Mouse (Mus musculus) urinary bladder, adult 2 months (tissue): ENCODE data around the gene Rictor. TPM values are rescaled to one million over a fixed set of nuclear protein-coding genes. Genes with fewer than 3 reads are reported as not detected.

Source experiments
- DNase-seq: peaks from one replicate; pipeline ENCODE4 v3.0.0; 2022; ENCODE audit warnings: low spot score
- polyA plus RNA-seq: library from polyadenylated mRNA; depleted of rRNA; stranded (reverse); fragments of >200 nt; gene quantifications from 2 replicates; pipeline ENCODE4 v1.2.3, GENCODE M21; 2012; rRNA removed

Rictor gene
- polyA plus RNA-seq, result 11.5 and 11.7 TPM in 2 replicates

DNA sequence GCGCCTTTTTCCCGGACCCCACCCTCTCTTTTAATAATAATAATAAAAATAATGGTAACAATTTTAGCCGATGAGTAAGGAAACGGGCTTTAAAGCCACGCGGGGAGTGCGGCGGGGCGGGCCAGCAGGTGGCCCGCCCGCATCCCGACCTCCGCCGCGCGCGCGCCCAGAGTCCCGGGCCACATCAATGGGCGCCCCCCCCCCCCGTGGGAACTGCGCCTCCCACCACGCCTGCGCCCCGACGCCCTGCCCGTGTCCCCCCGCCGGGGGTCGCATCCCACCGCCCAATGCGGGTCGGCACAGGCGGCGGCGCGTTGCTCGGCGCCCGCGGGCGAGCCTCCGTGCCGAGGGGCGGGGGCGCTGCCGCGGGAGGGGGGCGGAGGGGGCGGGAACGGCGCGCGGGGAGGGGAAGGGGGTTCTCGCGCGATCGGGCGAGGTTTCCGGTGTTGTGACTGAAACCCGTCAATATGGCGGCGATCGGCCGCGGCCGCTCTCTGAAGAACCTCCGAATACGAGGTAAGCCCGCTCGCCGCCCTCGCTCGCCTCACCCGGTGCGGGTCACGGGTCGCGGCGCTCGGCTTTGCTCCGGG is at the start of gene Rictor:
Gene Rictor, plus strand, starts transcription at position 444 of the 590 bp plus-strand sequence.
- DNase-seq, result peak; percentile 78

DNA sequence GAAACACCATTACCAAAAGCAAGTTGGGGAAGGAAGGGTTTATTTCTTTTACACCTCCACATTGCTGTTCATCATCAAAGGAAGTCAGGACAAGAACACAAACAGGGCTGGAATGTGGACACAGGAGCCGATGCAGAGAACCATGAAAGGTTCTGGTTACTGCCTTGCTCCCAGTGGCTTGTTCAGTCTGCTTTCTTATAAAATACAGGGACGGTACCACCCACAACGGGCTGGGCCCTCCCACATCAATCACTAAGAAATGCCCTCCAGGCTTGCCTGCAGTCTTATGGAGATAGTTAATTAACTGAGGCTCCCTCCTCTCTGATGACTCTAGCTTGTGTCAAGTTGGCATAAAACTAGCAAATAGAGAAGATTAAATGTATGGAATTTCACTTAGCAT is 46.2 kb upstream of the Rictor start:
- no peak for DNase-seq

DNA sequence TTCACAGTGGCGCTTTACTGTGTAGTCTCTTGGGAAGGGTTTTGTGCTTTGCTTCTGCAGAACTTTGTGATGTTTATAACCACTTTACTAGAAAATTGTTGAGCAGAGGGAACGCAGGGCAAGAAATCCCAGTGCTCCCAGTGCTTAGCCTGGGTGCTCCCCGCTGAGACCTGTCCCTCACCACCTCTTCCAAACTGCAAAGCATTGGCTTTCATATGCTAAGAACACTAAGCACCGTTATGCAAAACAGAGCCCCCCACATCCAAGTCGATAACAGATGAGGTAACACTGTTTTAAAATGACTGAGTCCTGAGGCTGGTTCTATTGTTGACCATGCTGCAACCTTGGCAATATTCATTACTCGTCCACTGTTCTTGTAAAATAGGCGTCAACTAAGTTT is 44.2 kb upstream of the Rictor start:
- no peak for DNase-seq

DNA sequence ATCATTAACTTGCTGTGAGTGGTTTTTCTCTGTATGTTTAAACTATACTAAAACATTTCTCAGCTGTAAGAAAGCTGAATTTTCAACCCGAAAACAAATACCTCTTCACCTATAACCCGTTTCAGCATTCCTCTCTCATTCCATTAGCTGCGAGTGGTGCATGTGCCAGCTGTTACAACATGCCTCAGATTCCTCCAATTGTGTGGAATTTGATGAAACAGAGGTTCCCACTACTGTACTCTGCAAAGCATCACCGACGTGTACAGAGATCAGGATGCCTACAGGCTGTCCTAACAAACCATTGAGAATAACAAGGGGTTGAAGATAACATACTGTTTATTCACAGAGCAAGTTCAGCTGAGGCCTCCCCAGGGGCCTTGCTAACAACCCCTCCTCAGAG is 42.1 kb upstream of the Rictor start:
- DNase-seq, result no peak

DNA sequence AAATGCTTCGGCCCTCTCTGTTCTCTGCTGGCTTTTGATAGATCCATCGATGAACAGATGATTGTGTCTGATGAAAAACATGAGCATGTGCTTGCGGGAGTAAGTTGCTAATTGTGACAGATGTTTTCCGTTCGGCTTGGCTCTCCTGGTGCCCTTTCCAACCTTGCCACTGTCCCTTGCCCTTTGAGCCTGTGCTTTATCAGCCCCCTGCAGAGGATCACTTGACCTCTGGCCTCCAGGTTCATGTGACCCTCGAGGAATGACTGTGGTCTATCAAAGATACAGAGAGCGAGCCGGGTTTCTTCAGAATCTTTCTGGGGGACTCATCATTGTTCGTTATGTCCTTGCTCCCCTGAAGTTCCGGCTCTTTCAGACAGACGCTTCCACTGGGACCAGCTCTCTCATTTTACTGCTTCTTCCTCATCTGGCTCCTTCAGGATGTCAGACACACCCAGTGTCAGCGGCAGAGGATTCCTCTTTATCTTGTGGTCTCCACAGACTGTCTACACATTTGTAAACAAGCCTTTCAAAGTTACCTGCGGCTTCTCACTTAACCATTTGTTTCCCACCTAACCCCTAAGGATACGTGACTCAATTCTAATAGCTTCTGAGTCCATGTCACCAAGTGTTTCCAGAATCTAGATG is 39.3 kb upstream of the Rictor start:
- no peak for DNase-seq

DNA sequence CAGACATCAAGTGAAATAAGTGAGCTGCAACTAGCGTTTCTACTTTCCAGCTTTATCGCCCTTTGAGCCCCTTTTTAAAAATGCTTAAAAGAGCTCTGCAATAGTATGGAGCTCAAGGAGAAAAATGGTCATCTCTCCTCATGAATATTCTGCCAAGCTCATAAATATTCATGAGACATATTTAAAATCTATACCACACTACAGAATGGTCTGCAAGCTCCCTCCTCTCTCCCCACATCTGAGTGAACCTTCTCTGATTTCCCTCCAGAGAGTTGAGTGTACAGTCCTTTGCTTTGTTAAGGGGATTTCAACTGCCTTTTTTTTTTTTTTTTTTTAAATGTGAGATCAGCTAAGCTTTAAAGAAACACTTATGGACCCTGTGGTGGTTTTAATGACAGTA is 29.7 kb upstream of the Rictor start:
- DNase-seq, result no peak

DNA sequence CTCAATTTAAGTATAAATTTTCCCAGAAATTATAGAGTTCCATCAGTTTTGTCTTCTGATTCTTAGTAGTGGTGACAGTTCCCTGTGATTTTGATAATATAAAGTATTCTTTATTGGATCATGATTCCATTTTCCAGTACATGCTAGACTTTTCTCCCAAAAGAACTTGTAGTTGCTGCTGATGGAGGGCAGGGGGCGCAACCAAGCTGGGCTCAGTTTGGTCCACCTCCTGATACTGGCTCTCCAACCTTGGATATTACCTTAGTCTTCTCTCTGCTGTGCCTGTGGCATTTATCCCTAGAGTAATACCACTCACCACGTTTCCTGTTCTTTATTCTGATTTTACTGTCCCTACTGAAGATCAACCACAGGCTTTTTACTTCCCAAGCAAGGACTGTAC is 6.0 kb upstream of the Rictor start:
- DNase-seq, result no peak

DNA sequence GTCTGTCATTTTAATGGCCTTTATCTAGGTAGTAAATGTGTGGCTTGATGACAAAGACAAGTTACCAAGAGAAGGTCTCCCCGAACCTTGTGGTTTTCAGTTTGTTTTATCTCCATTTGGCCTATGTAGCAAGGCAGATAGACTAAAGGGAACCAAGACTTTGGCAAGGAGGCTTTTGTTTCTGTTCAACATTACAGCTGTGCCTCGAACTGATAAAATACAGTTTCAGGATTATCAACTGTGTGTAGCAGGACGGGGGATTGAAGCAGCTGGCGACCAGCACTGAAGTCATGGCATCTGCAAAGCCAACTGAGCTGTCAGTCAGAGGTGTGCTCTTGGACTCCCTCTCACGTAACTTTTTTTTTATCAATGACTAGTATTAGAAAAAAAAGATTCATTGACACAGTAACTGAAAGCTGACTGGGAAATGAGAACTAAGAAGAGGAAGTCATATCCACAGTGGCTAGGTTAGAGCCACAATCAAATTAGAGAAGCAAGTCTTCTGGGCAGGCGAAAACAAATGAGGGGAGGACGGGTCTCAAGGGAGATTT is 2.8 kb upstream of the Rictor start:
- no peak for DNase-seq

DNA sequence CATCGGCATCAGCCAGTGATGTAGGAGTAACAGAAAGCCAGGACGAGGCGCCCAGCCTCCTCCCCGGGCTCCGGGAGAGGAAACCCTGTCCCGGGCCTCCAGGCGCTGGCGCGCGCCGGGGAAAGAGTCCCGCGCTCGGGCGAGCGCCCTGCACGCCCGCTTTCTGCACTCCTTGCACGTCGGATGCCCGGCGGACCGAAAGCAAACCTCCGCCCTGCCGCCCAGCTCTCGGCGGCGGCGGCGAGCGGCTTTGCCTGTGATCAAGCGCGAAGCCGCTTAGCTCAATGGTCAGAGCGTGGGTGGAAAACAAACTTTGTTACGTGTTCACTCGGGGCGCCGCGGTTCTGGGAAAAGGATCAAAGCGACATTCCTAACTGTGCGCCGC is 636 bp upstream of the Rictor start:
- DNase-seq, result peak; percentile 57

DNA sequence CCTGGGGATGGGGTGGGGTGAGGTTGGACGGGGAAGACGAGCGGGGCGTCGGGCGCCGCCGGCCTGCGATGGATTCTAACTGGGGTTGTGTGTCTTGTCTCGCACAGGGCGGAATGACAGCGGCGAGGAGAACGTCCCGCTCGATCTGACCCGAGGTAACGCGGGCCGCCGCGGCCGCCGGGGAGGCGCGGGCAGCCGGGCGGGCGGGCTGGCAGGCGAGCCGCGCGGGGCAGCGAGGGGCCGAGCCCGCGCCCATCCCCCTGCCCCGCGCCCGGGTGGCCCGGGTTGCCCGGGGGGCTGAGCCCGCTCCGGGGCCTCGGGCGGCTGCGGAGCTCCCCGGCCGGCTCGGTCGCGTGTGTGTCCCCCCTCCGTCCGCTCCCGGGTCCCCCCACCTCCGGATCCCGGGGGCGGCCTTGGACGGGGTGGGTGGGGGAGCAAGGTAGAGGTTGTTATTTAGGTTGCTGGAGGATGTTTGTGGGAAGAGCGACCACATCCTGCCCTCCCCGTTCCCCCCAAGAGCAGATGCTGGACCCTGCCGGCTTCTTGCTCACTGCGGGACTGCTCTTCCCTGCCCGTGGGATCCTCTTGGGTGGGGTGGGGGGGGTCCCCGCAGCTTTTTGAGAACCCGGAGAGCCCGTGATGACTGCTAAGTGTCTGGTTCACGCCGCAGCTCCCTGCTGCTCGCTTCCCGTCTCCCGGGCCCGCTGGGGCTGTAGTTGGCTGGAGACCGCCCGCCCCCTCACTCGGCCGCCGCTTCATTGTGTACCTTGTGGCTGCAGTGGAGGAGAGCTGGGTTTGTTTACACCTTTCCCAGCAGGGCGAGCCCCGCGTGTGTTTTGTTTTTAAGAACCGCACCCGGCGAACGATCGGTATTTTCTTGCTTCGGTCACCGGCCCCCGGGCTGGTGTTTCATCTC is 605 bp downstream of the Rictor start:
- DNase-seq, result peak; percentile 42

DNA sequence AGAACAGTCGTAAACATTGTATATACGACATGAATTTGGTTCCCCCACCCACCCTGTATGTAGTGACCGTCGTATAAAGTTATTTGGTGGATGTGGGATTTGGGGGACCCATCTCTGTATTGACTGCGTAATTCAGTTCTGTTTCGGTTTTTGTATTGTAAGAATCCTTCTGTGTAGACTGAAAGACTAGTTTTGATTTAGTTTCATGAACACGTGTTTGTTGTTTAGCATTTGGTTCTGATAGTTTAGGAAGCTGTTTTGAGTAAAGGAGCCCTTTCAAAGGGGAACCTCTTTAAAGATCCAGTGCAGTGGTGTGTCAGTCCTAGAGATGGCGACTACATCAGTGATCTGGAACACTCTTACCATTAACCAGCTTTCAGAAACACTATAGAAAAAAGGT is 1.4 kb downstream of the Rictor start:
- no peak for DNase-seq

DNA sequence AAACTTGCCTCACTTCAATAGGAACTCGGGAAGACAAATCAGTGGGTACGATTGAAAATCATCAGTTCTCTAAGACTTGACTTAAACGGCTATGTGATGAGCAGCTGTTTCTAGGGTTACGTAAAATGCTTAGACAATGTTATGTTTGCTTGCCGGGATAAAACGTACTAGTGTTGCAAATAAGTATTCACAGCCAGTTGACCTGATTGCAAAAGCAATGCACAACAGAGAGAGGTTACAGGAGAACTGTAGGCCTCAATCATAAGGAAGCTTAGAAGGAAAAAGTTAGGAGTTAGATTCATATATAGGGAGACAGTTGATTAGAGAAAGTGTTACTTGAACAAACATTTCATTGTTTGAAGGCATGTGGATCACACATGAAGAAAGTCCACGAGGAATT is 2.2 kb downstream of the Rictor start:
- DNase-seq, result no peak

DNA sequence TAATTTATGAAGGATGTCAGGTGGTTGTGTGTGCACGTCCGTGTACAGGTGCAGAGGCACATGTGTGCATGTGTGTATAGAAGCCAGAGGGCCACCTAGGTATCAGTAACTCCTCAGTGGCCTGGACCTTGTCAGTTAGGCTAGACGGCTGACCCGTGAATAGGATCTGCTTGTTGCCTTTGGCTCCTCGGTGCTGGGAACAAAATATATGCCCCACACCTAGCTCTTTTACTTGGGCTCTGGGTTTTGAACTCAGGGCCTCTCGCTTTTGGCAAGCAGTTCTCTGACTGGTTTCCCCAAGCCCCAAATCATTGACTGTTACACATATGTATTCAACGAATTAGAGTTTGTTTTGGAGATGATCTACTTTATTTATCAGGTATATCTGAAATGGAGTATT is 3.0 kb downstream of the Rictor start:
- DNase-seq, result no peak

DNA sequence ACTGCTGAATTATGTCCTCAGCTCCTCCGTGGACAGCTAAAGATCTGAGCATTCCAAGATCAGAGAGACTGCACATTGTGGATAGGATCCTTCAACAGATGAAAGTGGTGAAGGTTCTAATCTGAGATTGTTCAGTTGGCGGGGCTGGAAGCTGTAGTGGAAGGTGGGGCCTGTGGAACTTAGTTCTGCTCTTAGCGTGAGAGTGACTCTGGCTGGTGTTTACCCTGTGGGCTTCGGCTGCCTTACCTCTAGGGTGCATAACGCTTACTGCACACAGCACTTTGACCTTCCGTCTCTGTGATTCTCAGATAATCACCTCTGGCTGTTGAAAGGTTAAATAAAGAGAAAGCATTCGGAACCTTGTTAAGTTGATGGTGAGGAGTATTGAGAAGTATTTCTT is 6.6 kb downstream of the Rictor start:
- DNase-seq, result no peak

DNA sequence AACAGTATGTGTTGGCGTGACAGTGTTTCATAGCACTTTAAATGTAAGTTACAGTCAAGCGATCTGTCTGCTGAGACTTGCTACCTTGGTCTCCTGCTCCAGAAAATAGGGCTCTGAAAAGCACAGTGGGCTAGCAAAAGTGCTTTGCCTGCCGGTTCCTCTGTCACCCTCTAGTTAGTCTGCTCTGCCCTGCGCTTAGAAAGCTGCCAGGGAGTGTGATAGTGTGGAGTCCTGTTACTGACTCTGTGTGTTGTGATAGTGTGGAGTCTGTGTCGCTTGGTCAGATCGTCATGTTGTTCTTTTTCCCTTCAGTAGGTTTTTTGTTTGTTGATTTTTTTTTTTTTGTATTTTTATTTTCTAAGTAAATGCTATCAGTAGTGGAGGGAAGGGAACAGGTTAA is 7.1 kb downstream of the Rictor start:
- no peak for DNase-seq

DNA sequence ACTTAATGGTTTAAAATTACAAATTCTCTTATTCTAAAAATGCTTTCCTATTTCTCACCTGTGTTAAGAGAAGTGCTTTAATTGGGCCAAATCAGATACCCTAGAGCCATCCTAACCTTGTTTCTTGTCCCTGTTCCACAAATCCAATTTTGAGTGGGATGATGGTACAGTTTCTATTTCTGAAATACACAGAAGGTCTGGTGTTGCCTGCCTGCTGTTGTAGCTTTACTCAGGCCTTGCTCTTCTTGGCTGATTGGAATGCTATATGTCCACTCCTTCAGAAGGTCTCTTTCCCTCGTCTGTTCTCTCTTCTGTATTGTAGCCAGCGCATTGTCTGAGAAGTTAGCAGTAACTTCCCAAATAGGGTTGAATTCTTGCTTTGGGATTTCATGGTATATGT is 13.2 kb downstream of the Rictor start:
- DNase-seq, result no peak

DNA sequence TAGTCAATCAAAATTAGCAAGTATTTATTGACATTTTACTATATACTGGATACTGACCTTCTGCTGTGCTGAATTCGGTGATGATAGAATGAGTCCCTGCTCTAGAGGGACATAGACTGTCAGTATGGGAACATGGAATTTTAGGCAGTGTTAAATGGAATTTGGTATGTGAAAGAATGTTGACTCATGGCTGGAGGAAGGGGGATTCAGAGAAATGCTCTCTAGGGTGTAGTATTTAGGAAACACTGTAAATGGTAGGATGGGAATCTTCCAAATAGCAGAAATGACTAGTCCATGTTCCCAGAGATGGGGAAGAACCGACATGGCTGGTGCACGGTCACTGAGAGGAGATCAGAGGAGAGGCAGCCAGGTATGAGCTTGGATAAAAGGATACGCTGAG is 13.6 kb downstream of the Rictor start:
- DNase-seq, result no peak

DNA sequence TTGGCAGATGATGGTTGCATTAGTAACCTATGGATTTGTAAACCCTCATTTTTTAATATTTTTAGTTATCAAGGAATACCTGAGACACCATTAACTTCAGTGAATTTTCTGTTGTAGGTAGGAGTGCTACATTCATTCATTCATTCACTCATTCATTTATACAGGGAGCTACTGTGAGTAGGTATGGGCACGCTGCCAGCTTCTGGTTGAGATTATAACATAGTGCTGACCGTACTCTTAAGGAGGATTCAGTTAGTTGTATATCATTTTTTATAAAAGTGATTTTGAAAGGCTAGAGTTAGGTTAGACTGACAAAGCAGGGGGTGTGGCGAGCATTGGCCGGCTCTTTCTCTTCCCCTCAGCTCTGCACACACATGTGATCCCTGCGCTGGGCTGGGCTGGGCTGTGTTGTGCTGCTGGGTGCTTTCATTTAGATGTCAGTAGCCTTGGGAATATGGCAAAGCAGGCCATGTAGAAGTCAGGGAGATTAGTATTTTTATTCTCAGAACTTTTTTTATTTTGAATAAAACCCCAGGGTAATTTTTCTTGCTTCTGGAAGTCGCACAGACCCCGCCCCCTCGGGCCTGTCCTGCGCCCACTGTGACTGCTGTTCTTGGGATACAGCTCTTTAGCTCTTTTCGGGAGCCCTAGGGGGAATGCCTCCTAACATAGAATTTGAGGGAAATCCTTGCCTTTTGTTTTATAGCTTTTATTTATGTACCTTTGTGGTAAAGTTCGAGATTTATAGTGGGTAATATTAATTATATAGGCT is 14.4 kb downstream of the Rictor start:
- DNase-seq, result no peak

DNA sequence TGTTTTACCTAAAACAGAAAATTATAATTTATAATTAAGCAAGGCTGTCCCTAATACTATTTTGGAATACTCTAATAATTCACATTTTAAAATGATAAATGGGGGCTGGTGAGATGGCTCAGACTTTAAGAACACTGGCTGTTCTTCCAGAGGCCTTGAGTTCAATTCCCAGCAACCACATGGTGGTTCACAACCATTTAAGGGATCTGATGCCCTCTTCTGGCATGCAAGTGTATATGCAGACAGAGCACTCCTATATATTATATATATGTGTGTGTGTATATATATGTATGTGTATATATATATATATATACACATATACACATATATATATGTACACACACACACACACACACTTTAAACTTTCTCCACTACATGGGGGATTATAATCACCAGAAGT is 15.2 kb downstream of the Rictor start:
- no peak for DNase-seq

DNA sequence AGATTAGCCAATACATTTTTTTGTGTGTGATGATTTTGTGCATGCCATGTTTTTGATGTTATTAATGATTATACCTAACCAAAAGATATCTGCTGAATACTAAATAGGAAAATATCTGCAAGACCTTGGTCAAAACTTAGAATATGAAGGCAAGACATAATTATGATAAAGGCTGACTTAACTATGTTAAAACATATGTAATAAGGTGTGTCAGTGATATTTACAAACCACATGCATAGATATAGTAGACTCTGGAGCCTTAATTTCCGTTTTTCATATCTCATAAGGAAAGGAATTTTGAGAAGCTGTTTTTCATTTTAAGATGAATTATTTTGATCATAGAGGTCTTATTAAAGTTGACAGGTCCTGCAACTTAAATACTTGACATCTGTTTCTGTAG is 16.3 kb downstream of the Rictor start:
- DNase-seq, result no peak

DNA sequence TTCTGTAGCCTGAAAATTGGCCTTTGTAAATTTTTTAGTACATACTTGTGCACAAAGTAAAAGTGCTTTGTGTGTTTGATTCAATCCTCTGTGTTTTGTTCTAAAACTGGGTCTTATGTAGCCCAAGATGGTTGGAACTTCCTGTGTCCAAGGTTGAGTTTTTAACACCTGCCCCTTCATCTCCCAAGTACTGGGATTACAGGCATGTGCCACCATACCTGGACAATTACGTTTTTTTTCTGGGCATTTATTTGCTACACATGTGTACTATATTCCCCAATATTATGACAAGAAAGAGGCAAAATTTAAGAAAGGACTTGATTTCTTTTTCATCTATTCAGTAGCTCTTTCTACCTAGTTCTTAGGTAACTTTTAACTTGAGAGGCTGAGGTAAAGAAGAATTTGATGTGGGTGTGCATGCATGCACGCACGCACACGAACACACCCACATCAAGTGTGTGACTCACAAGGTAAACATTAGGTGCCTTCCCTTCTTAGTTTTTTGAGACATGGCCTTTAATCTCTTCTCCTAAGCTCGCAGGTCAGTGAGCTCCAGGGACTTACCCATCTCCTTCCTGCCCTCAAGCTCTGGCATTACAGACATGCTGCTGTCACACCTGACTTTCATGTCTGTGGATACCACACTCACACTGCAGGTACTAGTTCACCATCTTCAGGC is 18.1 kb downstream of the Rictor start:
- no peak for DNase-seq
